Mouse (Mus musculus): Measurements from ENCODE around the gene Spata45. TPM values are rescaled to one million over a fixed set of nuclear protein-coding genes. Genes with fewer than 3 reads are reported as not detected.

Gene Spata45
- polyA plus RNA-seq, 1 experiment from 2014 or later: not detected

- Histone ChIP-seq H3K9me3 (ENCODE audit: control insufficient read depth, low read length) (no peaks in the 10 kb centered on the region), H3K9ac (ENCODE audit: low read depth, low read length) (no peak overlapping the region), H3K27me3 (replicated peaks; ENCODE audit: control insufficient read depth, insufficient read depth, low read length) (no peaks in the 10 kb centered on the region), H3K4me3 (ENCODE audit: low read length) (no peak overlapping the region), H3K27ac (ENCODE audit: low read length) (no peak overlapping the region), H3K4me2 (ENCODE audit: low read depth, low read length) (no peak overlapping the region), H3K4me1 (ENCODE audit: control insufficient read depth, insufficient read depth, low read length) (no peaks in the 10 kb centered on the region; the same call in 1 of the 2 replicates), H3K36me3 (ENCODE audit: control insufficient read depth, insufficient read depth, low read length) (no peaks in the 10 kb centered on the region)
- WGBS: 72% methylated on average over 3 of the region's 3 CpGs
- no peak for ATAC-seq
Observed at GRCm38 (mm10) chr1:191057461-191057860, 21.0 kb downstream of the Spata45 start.

GRCm38 (mm10) chr1:191062241-191062780, 25.9 kb downstream of the Spata45 start:
- Histone ChIP-seq H3K9me3 (ENCODE audit: control insufficient read depth, low read length) (no peaks in the 10 kb centered on the region), H3K4me1 (ENCODE audit: control insufficient read depth, insufficient read depth, low read length) (peaks cover 10% of the 10 kb centered on the region), H3K36me3 (ENCODE audit: control insufficient read depth, insufficient read depth, low read length) (no peaks in the 10 kb centered on the region), H3K4me2 (ENCODE audit: low read depth, low read length) (peak overlapping the region; percentile 65), H3K27ac (ENCODE audit: low read length) (peak overlapping the region; percentile 48; the same call in 1 of the 2 replicates), H3K4me3 (ENCODE audit: low read length) (peak overlapping the region; percentile 90), H3K9ac (ENCODE audit: low read depth, low read length) (peak overlapping the region; percentile 91), H3K27me3 (replicated peaks; ENCODE audit: control insufficient read depth, insufficient read depth, low read length) (no peaks in the 10 kb centered on the region)
- no peak for ATAC-seq
- WGBS: 4% methylated on average over 15 of the region's 15 CpGs

- H3K9me3 ChIP-seq (ENCODE audit: control insufficient read depth, low read length): no peaks in the 10 kb centered on the region
- peak within 1 kb of the TSS; percentile 91 for H3K9ac ChIP-seq (ENCODE audit: low read depth, low read length)
- peak within 1 kb of the TSS; percentile 90 for H3K4me3 ChIP-seq (ENCODE audit: low read length)
- under 1% methylated on average over 56 of the region's 56 CpGs for WGBS
- peak; percentile 92 for ATAC-seq
- H3K4me1 ChIP-seq (ENCODE audit: control insufficient read depth, insufficient read depth, low read length): peaks cover 10% of the 10 kb centered on the region
- peak within 1 kb of the TSS; percentile 48; the same call in 1 of the 2 replicates for H3K27ac ChIP-seq (ENCODE audit: low read length)
- no peaks in the 10 kb centered on the region for H3K36me3 ChIP-seq (ENCODE audit: control insufficient read depth, insufficient read depth, low read length)
- peak within 1 kb of the TSS; percentile 65 for H3K4me2 ChIP-seq (ENCODE audit: low read depth, low read length)
- H3K27me3 ChIP-seq (replicated peaks; ENCODE audit: control insufficient read depth, insufficient read depth, low read length): no peaks in the 10 kb centered on the region
Observed at GRCm38 (mm10) chr1:191062781-191063485, 26.5 kb downstream of the Spata45 start, which contains the start of the genes Tatdn3 and Nsl1. Gene Tatdn3 (minus strand): TSS chr1:191062932. Gene Nsl1 (plus strand): TSS chr1:191063012.

- no peaks in the 10 kb centered on the region for H3K27me3 ChIP-seq (replicated peaks; ENCODE audit: control insufficient read depth, insufficient read depth, low read length)
- no peaks in the 10 kb centered on the region for H3K36me3 ChIP-seq (ENCODE audit: control insufficient read depth, insufficient read depth, low read length)
- WGBS: 58% methylated on average over 9 of the region's 9 CpGs
- no peak overlapping the region for H3K27ac ChIP-seq (ENCODE audit: low read length)
- ATAC-seq: no peak
- peaks cover 10% of the 10 kb centered on the region for H3K4me1 ChIP-seq (ENCODE audit: control insufficient read depth, insufficient read depth, low read length)
- peak overlapping the region; percentile 65 for H3K4me2 ChIP-seq (ENCODE audit: low read depth, low read length)
- H3K9me3 ChIP-seq (ENCODE audit: control insufficient read depth, low read length): no peaks in the 10 kb centered on the region
- H3K4me3 ChIP-seq (ENCODE audit: low read length): peak overlapping the region; percentile 90
- H3K9ac ChIP-seq (ENCODE audit: low read depth, low read length): peak overlapping the region; percentile 91
Observed at GRCm38 (mm10) chr1:191063700-191064099, 27.3 kb downstream of the Spata45 start.

GRCm38 (mm10) chr1:191064535-191064934, 28.1 kb downstream of the Spata45 start:
- Histone ChIP-seq H3K27me3 (replicated peaks; ENCODE audit: control insufficient read depth, insufficient read depth, low read length) (no peaks in the 10 kb centered on the region), H3K4me1 (ENCODE audit: control insufficient read depth, insufficient read depth, low read length) (peaks cover 10% of the 10 kb centered on the region), H3K4me2 (ENCODE audit: low read depth, low read length) (no peak overlapping the region), H3K4me3 (ENCODE audit: low read length) (no peak overlapping the region), H3K9ac (ENCODE audit: low read depth, low read length) (no peak overlapping the region), H3K36me3 (ENCODE audit: control insufficient read depth, insufficient read depth, low read length) (no peaks in the 10 kb centered on the region), H3K27ac (ENCODE audit: low read length) (no peak overlapping the region), H3K9me3 (ENCODE audit: control insufficient read depth, low read length) (no peaks in the 10 kb centered on the region)
- no peak for ATAC-seq
- 91% methylated on average over 2 of the region's 2 CpGs for WGBS

- Histone ChIP-seq H3K9me3 (ENCODE audit: control insufficient read depth, low read length) (no peaks in the 10 kb centered on the region), H3K4me3 (ENCODE audit: low read length) (no peak overlapping the region), H3K4me1 (ENCODE audit: control insufficient read depth, insufficient read depth, low read length) (peaks cover 13% of the 10 kb centered on the region), H3K9ac (ENCODE audit: low read depth, low read length) (no peak overlapping the region), H3K36me3 (ENCODE audit: control insufficient read depth, insufficient read depth, low read length) (no peaks in the 10 kb centered on the region), H3K27me3 (replicated peaks; ENCODE audit: control insufficient read depth, insufficient read depth, low read length) (no peaks in the 10 kb centered on the region), H3K27ac (ENCODE audit: low read length) (no peak overlapping the region), H3K4me2 (ENCODE audit: low read depth, low read length) (no peak overlapping the region)
- no peak for ATAC-seq
- 72% methylated on average over 4 of the region's 4 CpGs for WGBS
Observed at GRCm38 (mm10) chr1:191065188-191065587, 28.7 kb downstream of the Spata45 start.

- 78% methylated on average over 5 of the region's 5 CpGs for WGBS
- Histone ChIP-seq H3K9me3 (ENCODE audit: control insufficient read depth, low read length) (no peaks in the 10 kb centered on the region), H3K36me3 (ENCODE audit: control insufficient read depth, insufficient read depth, low read length) (no peaks in the 10 kb centered on the region), H3K27ac (ENCODE audit: low read length) (no peak overlapping the region), H3K27me3 (replicated peaks; ENCODE audit: control insufficient read depth, insufficient read depth, low read length) (no peaks in the 10 kb centered on the region), H3K9ac (ENCODE audit: low read depth, low read length) (no peak overlapping the region), H3K4me3 (ENCODE audit: low read length) (no peak overlapping the region), H3K4me1 (ENCODE audit: control insufficient read depth, insufficient read depth, low read length) (peaks cover 17% of the 10 kb centered on the region), H3K4me2 (ENCODE audit: low read depth, low read length) (no peak overlapping the region)
- no peak for ATAC-seq
Observed at GRCm38 (mm10) chr1:191068377-191068776, 31.9 kb downstream of the Spata45 start.

GRCm38 (mm10) chr1:191070259-191070658, 33.8 kb downstream of the Spata45 start:
- H3K4me3 ChIP-seq (ENCODE audit: low read length): no peak overlapping the region
- ATAC-seq: no peak
- H3K27ac ChIP-seq (ENCODE audit: low read length): peak overlapping the region; percentile 68
- H3K27me3 ChIP-seq (replicated peaks; ENCODE audit: control insufficient read depth, insufficient read depth, low read length): no peaks in the 10 kb centered on the region
- no peak overlapping the region for H3K9ac ChIP-seq (ENCODE audit: low read depth, low read length)
- no peaks in the 10 kb centered on the region for H3K36me3 ChIP-seq (ENCODE audit: control insufficient read depth, insufficient read depth, low read length)
- H3K4me1 ChIP-seq (ENCODE audit: control insufficient read depth, insufficient read depth, low read length): peaks cover 7% of the 10 kb centered on the region; the same call in 1 of the 2 replicates
- 86% methylated on average over 4 of the region's 4 CpGs for WGBS
- H3K4me2 ChIP-seq (ENCODE audit: low read depth, low read length): no peak overlapping the region
- no peaks in the 10 kb centered on the region for H3K9me3 ChIP-seq (ENCODE audit: control insufficient read depth, low read length)

GRCm38 (mm10) chr1:191071613-191072012, 35.2 kb downstream of the Spata45 start:
- 65% methylated on average over 6 of the region's 6 CpGs for WGBS
- Histone ChIP-seq H3K36me3 (ENCODE audit: control insufficient read depth, insufficient read depth, low read length) (no peaks in the 10 kb centered on the region), H3K4me2 (ENCODE audit: low read depth, low read length) (peak overlapping the region; percentile 0; the same call in 1 of the 2 replicates), H3K9me3 (ENCODE audit: control insufficient read depth, low read length) (no peaks in the 10 kb centered on the region), H3K4me1 (ENCODE audit: control insufficient read depth, insufficient read depth, low read length) (peaks cover 7% of the 10 kb centered on the region; the same call in 1 of the 2 replicates), H3K4me3 (ENCODE audit: low read length) (no peak overlapping the region), H3K27me3 (replicated peaks; ENCODE audit: control insufficient read depth, insufficient read depth, low read length) (no peaks in the 10 kb centered on the region), H3K9ac (ENCODE audit: low read depth, low read length) (no peak overlapping the region), H3K27ac (ENCODE audit: low read length) (peak overlapping the region; percentile 85)
- ATAC-seq: peak; percentile 68

All from intestine, embryonic 16.5 days (tissue).